Mouse (Mus musculus): ENCODE measurements around the gene Anxa2.
A peak's percentile ranks its signal among the peaks of the same experiment; 100 is the strongest.

Anxa2 gene

GRCm38 (mm10) chr9:69453066-69453900, at the start of gene Anxa2:
TSS of gene Anxa2 (plus strand) at chr9:69453620.
- DNase-seq (ENCODE audit: low read depth, low spot score): peak; percentile 15
- H3K36me3 ChIP-seq (ENCODE audit: control insufficient read depth, insufficient read depth, low read length, poor library complexity, severe bottlenecking): no peaks in the 10 kb centered on the region
- H3K27me3 ChIP-seq (ENCODE audit: control insufficient read depth, insufficient read depth, low read length, poor library complexity, severe bottlenecking): no peaks in the 10 kb centered on the region

GRCm38 (mm10) chr9:69404671-69405070, 48.7 kb upstream of the Anxa2 start:
- DNase-seq (ENCODE audit: low read depth, low spot score): no peak
- Histone ChIP-seq H3K27me3 (ENCODE audit: control insufficient read depth, insufficient read depth, low read length, poor library complexity, severe bottlenecking) (no peaks in the 10 kb centered on the region), H3K36me3 (ENCODE audit: control insufficient read depth, insufficient read depth, low read length, poor library complexity, severe bottlenecking) (peaks cover 2% of the 10 kb centered on the region; the same call in 1 of the 2 replicates)

GRCm38 (mm10) chr9:69419476-69419875, 33.9 kb upstream of the Anxa2 start:
- H3K27me3 ChIP-seq (ENCODE audit: control insufficient read depth, insufficient read depth, low read length, poor library complexity, severe bottlenecking): no peaks in the 10 kb centered on the region
- no peak for DNase-seq (ENCODE audit: low read depth, low spot score)

DNA sequence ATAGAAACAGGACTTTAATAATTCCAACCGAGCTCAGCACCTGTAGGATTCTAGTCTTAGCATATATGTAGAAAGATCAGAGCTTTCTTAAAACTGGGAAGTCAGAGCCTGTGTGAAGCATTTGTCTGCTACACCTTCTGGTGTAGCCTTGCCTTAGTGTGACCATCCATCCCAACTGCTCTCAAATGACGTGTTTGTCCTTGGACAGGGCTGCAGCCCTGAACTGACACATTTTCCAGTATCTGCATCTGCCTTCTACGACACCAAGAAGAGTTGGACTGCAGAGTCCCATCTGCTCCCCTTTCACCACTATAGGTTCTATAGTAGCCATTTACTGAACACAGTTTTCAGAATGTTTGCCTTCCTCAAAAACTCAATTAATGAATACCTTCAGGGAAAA, 22.9 kb upstream of the Anxa2 start:
- Histone ChIP-seq H3K27me3 (ENCODE audit: control insufficient read depth, insufficient read depth, low read length, poor library complexity, severe bottlenecking) (no peaks in the 10 kb centered on the region), H3K36me3 (ENCODE audit: control insufficient read depth, insufficient read depth, low read length, poor library complexity, severe bottlenecking) (peaks cover 11% of the 10 kb centered on the region)
- no peak for DNase-seq (ENCODE audit: low read depth, low spot score)

More at GRCm38 (mm10) chr9:69419476-69419875, 33.9 kb upstream of the Anxa2 start:
- H3K36me3 ChIP-seq (ENCODE audit: control insufficient read depth, insufficient read depth, low read length, poor library complexity, severe bottlenecking): peaks cover 16% of the 10 kb centered on the region

GRCm38 (mm10) chr9:69431863-69432555, 21.4 kb upstream of the Anxa2 start:
- Histone ChIP-seq H3K36me3 (ENCODE audit: control insufficient read depth, insufficient read depth, low read length, poor library complexity, severe bottlenecking) (peaks cover 8% of the 10 kb centered on the region), H3K27me3 (ENCODE audit: control insufficient read depth, insufficient read depth, low read length, poor library complexity, severe bottlenecking) (no peaks in the 10 kb centered on the region)
- no peak for DNase-seq (ENCODE audit: low read depth, low spot score)

GRCm38 (mm10) chr9:69435194-69435593, 18.2 kb upstream of the Anxa2 start:
- peaks cover 4% of the 10 kb centered on the region for H3K36me3 ChIP-seq (ENCODE audit: control insufficient read depth, insufficient read depth, low read length, poor library complexity, severe bottlenecking)
- H3K27me3 ChIP-seq (ENCODE audit: control insufficient read depth, insufficient read depth, low read length, poor library complexity, severe bottlenecking): no peaks in the 10 kb centered on the region
- no peak for DNase-seq (ENCODE audit: low read depth, low spot score)

GRCm38 (mm10) chr9:69435662-69436061, 17.8 kb upstream of the Anxa2 start:
- H3K36me3 ChIP-seq (ENCODE audit: control insufficient read depth, insufficient read depth, low read length, poor library complexity, severe bottlenecking): peaks cover 4% of the 10 kb centered on the region
- no peak for DNase-seq (ENCODE audit: low read depth, low spot score)
- no peaks in the 10 kb centered on the region for H3K27me3 ChIP-seq (ENCODE audit: control insufficient read depth, insufficient read depth, low read length, poor library complexity, severe bottlenecking)

DNA sequence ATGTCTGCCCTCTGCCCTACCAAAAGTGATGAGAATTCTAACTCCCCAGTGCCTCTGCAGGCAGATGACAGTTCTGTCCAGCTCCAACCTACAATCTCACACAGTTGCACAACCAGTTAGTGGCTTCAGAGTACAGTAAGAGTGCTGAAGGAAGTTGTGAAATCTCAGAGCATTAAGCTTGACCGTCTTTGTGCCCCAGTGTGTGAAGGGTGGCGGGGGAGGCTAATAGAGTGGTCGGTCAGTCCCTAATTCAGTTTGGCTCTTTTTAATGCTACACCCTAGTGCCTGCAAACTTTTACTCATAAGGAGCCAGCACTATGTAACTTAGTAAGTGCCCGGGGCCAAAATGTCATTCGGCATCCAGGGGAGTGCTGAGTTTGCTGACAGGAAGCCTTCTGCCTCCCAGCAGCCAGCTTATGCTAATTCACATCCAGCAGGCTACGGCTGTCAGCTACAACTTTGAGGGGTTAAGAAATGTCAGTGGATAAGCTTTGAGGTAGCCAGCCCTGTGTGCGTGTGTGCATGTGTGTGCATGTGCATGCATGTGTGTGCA, 13.5 kb upstream of the Anxa2 start:
- DNase-seq (ENCODE audit: low read depth, low spot score): no peak
- Histone ChIP-seq H3K27me3 (ENCODE audit: control insufficient read depth, insufficient read depth, low read length, poor library complexity, severe bottlenecking) (no peaks in the 10 kb centered on the region), H3K36me3 (ENCODE audit: control insufficient read depth, insufficient read depth, low read length, poor library complexity, severe bottlenecking) (no peaks in the 10 kb centered on the region)

GRCm38 (mm10) chr9:69442471-69443038, 10.9 kb upstream of the Anxa2 start:
- no peaks in the 10 kb centered on the region for H3K27me3 ChIP-seq (ENCODE audit: control insufficient read depth, insufficient read depth, low read length, poor library complexity, severe bottlenecking)
- H3K36me3 ChIP-seq (ENCODE audit: control insufficient read depth, insufficient read depth, low read length, poor library complexity, severe bottlenecking): no peaks in the 10 kb centered on the region
- no peak for DNase-seq (ENCODE audit: low read depth, low spot score)

DNA sequence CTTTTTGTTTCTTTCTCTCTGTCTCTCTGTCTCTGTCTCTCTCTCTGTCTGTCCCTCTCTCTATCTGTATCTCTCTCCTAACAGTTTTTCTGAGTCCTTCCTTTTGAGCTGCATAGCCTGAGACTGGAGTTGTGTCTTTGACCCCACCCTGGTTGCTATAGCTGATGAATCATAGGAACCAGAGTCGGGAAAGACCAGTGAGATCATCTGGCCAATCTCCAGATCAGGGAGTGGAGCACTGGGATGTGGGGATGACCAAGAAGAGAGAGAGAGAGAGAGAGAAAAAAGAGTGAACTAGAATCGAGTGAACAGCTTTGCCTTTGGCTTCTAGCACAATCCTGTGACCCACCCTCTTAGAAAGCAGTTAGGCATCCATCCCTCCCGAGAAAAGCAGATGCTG, 10.2 kb upstream of the Anxa2 start:
- H3K27me3 ChIP-seq (ENCODE audit: control insufficient read depth, insufficient read depth, low read length, poor library complexity, severe bottlenecking): no peaks in the 10 kb centered on the region
- no peak for DNase-seq (ENCODE audit: low read depth, low spot score)

DNA sequence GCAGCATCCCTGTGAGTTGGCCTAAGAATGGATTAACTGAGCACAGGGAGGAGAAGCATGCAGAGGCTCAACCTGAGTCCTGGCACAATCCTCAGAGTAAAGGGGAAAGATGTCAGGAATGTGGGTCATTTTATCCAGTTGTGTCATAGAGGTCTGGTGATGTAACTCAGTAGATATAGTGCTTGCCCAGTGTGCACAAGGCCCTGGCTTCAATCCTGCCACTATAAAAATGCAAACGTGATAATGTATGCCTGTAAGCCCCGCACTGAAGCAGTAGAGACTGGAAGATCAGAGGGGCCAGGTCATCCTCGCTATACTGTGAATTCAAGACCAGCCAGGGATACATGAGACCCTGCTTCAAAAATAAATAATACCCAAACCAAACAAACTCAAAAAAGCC, 4.6 kb upstream of the Anxa2 start:
- DNase-seq (ENCODE audit: low read depth, low spot score): no peak
- no peaks in the 10 kb centered on the region for H3K27me3 ChIP-seq (ENCODE audit: control insufficient read depth, insufficient read depth, low read length, poor library complexity, severe bottlenecking)
- no peaks in the 10 kb centered on the region for H3K36me3 ChIP-seq (ENCODE audit: control insufficient read depth, insufficient read depth, low read length, poor library complexity, severe bottlenecking)

More for the DNA sequence above, 10.2 kb upstream of the Anxa2 start:
- no peaks in the 10 kb centered on the region for H3K36me3 ChIP-seq (ENCODE audit: control insufficient read depth, insufficient read depth, low read length, poor library complexity, severe bottlenecking)

GRCm38 (mm10) chr9:69450636-69451035, 2.8 kb upstream of the Anxa2 start:
- no peaks in the 10 kb centered on the region for H3K27me3 ChIP-seq (ENCODE audit: control insufficient read depth, insufficient read depth, low read length, poor library complexity, severe bottlenecking)
- DNase-seq (ENCODE audit: low read depth, low spot score): no peak
- no peaks in the 10 kb centered on the region for H3K36me3 ChIP-seq (ENCODE audit: control insufficient read depth, insufficient read depth, low read length, poor library complexity, severe bottlenecking)

- Histone ChIP-seq H3K36me3 (ENCODE audit: control insufficient read depth, insufficient read depth, low read length, poor library complexity, severe bottlenecking) (no peaks in the 10 kb centered on the region), H3K27me3 (ENCODE audit: control insufficient read depth, insufficient read depth, low read length, poor library complexity, severe bottlenecking) (no peaks in the 10 kb centered on the region)
- DNase-seq (ENCODE audit: low read depth, low spot score): no peak
These were observed 1.3 kb upstream of the Anxa2 start for GRCm38 (mm10) chr9:69451886-69452810.

Measured in splenic B cell, adult 2 months (primary cell).